Mouse (Mus musculus) embryonic facial prominence, embryonic 13.5 days (tissue): Measurements from ENCODE around the gene Dip2c. TPM values are rescaled to one million over a fixed set of nuclear protein-coding genes. Genes with fewer than 3 reads are reported as not detected.

ENCODE experiments used
- ATAC-seq: fragments of 200-750 bp; cut with Nextera tagmentation; 2 replicates; pipeline ENCODE4 v1.8.0; 2017; ENCODE audit warnings: low read depth; ENCODE audit not compliant: insufficient number of reproducible peaks, insufficient read depth, low FRiP score, low TSS enrichment
- H3K27ac ChIP-seq: fragments of 300-500 bp; sonication (generic); 2 replicates; pipeline ENCODE4 v1.5.1; 2015; ENCODE audit warnings: moderate library complexity, mild to moderate bottlenecking, inconsistent platforms
- H3K27me3 ChIP-seq: fragments of 300-500 bp; sonication (generic); 2 replicates; pipeline ENCODE4 v1.6.1; 2015; ENCODE audit warnings: mild to moderate bottlenecking, inconsistent platforms
- H3K36me3 ChIP-seq: fragments of 300-500 bp; sonication (generic); 2 replicates; pipeline ENCODE4 v1.6.1; 2015; ENCODE audit warnings: mild to moderate bottlenecking, inconsistent platforms
- H3K4me1 ChIP-seq: fragments of 300-500 bp; sonication (generic); 2 replicates; pipeline ENCODE4 v1.6.1; 2015; ENCODE audit warnings: inconsistent platforms
- H3K4me2 ChIP-seq: fragments of 300-500 bp; sonication (generic); 2 replicates; pipeline ENCODE4 v1.6.1; 2015; ENCODE audit warnings: moderate library complexity, mild to moderate bottlenecking, inconsistent platforms
- H3K4me3 ChIP-seq: fragments of 300-500 bp; sonication (generic); 2 replicates; pipeline ENCODE4 v1.5.1; 2015; ENCODE audit warnings: mild to moderate bottlenecking, inconsistent platforms
- H3K9ac ChIP-seq: fragments of 300-500 bp; sonication (generic); 2 replicates; pipeline ENCODE4 v1.6.1; 2015; ENCODE audit warnings: mild to moderate bottlenecking, inconsistent platforms
- H3K9me3 ChIP-seq: fragments of 300-500 bp; sonication (generic); 2 replicates; pipeline ENCODE4 v1.6.1; 2016; ENCODE audit warnings: inconsistent platforms
- WGBS: fragments of 180-500 bp; shearing (Covaris S2); methylation state at CpG from one replicate; pipeline ENCODE4 v1.1.7; 2015; ENCODE audit warnings: mixed read lengths; 5-methylcytosine and 5-hydroxymethylcytosine counted together
- polyA plus RNA-seq: library from polyadenylated mRNA; unstranded; fragments of >200 nt; fragmentation: Nextera tagmentation; extraction: Ambion mirVana; gene quantifications from 2 replicates; pipeline ENCODE4 v1.2.1, GENCODE M21; 2015

Dip2c gene
- polyA plus RNA-seq, 1 experiment from 2014 or later, result 5.6 TPM

DNA sequence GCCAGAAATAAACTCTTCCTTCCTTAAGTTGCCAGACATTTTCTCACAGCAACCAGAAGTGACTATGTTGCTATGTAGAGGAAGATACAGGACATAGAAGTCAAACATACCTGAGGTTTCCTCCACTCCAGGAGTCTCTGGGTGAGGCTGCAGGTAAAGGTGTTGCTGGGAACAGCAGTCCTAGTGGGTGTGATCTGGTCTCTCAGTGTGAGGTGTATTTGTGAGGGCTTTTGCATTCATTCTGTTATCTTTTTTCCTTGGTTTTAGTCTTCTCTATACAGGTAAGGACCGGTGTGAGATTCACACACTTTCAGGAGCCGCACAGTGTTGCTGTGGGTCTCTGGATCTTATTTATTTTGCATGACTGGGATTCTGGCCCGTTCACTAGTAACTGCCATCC is 405.2 kb downstream of the Dip2c start:
- H3K4me1 ChIP-seq, result no peaks in the 10 kb centered on the region
- no peak overlapping the region for H3K9ac ChIP-seq
- no peak overlapping the region for H3K4me3 ChIP-seq
- no peak for ATAC-seq
- no peak overlapping the region for H3K27ac ChIP-seq
- WGBS, result 97% methylated on average over 3 of the region's 3 CpGs
- H3K36me3 ChIP-seq, result peaks cover 51% of the 10 kb centered on the region
- H3K4me2 ChIP-seq, result no peak overlapping the region
- H3K9me3 ChIP-seq, result no peaks in the 10 kb centered on the region
- no peaks in the 10 kb centered on the region for H3K27me3 ChIP-seq

DNA sequence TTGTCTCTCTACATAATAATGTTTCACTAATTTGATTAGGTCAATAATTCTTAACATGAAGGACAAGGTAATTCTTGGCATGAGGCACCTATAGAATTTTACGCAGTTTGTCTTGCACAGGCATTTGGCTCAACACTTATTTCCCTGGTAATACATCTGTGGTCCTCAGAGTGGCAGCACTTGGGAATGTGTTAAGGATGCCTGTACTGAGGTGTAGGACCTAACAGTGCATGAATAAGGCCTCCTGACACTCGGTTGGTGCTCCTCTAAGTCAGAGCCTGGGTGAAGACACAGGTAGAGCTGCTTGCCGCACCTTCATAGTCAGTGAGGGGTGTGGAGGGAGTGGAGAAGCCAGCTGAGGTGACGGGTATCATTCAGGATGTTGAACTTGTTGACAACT is 407.0 kb downstream of the Dip2c start:
- H3K27me3 ChIP-seq, result no peaks in the 10 kb centered on the region
- no peak for ATAC-seq
- H3K4me2 ChIP-seq, result no peak overlapping the region
- WGBS, result 93% methylated on average over 4 of the region's 4 CpGs
- H3K27ac ChIP-seq, result no peak overlapping the region
- H3K36me3 ChIP-seq, result peaks cover 68% of the 10 kb centered on the region
- no peak overlapping the region for H3K4me3 ChIP-seq
- no peaks in the 10 kb centered on the region for H3K4me1 ChIP-seq
- H3K9ac ChIP-seq, result no peak overlapping the region
- no peaks in the 10 kb centered on the region for H3K9me3 ChIP-seq

- Histone ChIP-seq H3K27ac (no peak overlapping the region), H3K36me3 (peaks cover 79% of the 10 kb centered on the region), H3K9me3 (no peaks in the 10 kb centered on the region), H3K4me3 (no peak overlapping the region), H3K9ac (no peak overlapping the region), H3K27me3 (no peaks in the 10 kb centered on the region), H3K4me1 (no peaks in the 10 kb centered on the region), H3K4me2 (no peak overlapping the region)
- ATAC-seq, result no peak
- 94% methylated on average over 11 of the region's 11 CpGs for WGBS
Measured at GRCm38 (mm10) chr13:9684153-9684923, 408.0 kb downstream of the Dip2c start.

- Histone ChIP-seq H3K36me3 (peaks cover 93% of the 10 kb centered on the region), H3K4me1 (no peaks in the 10 kb centered on the region), H3K4me3 (no peak overlapping the region), H3K27ac (no peak overlapping the region), H3K9me3 (no peaks in the 10 kb centered on the region), H3K4me2 (no peak overlapping the region), H3K27me3 (no peaks in the 10 kb centered on the region), H3K9ac (no peak overlapping the region)
- WGBS, result 91% methylated on average over 7 of the region's 7 CpGs
- no peak for ATAC-seq
Measured at GRCm38 (mm10) chr13:9686261-9686660, 409.9 kb downstream of the Dip2c start.

GRCm38 (mm10) chr13:9686765-9687164 is 410.4 kb downstream of the Dip2c start:
- no peaks in the 10 kb centered on the region for H3K4me1 ChIP-seq
- 91% methylated on average over 11 of the region's 11 CpGs for WGBS
- H3K27me3 ChIP-seq, result no peaks in the 10 kb centered on the region
- H3K4me3 ChIP-seq, result no peak overlapping the region
- no peaks in the 10 kb centered on the region for H3K9me3 ChIP-seq
- no peak overlapping the region for H3K4me2 ChIP-seq
- H3K27ac ChIP-seq, result no peak overlapping the region
- ATAC-seq, result no peak
- H3K9ac ChIP-seq, result no peak overlapping the region
- peaks cover 93% of the 10 kb centered on the region for H3K36me3 ChIP-seq

- no peaks in the 10 kb centered on the region for H3K27me3 ChIP-seq
- WGBS, result 87% methylated on average over 16 of the region's 16 CpGs
- no peak for ATAC-seq
- no peaks in the 10 kb centered on the region for H3K4me1 ChIP-seq
- no peak overlapping the region for H3K4me2 ChIP-seq
- peaks cover 86% of the 10 kb centered on the region for H3K36me3 ChIP-seq
- no peaks in the 10 kb centered on the region for H3K9me3 ChIP-seq
- H3K9ac ChIP-seq, result no peak overlapping the region
- H3K27ac ChIP-seq, result no peak overlapping the region
- no peak overlapping the region for H3K4me3 ChIP-seq
Measured at GRCm38 (mm10) chr13:9689366-9689765, 413.0 kb downstream of the Dip2c start.

DNA sequence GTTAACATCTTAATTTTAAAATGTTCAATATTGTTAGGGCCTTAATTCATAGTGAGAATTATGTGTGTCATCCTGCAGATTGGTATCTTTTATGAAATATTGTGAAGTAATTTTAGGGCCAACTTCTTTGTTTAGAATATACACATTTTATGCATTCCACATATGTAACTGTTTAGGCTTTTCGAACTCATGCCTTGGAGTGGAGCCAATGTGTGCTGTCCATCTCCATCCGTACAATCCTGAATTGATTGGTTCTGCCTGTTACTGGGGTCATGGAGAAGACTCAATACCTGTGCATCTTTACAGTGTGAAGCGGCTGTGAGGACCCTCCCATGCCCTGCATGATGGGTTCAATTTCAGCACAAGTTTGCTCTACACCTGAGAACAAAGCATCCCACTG is 416.5 kb downstream of the Dip2c start:
- Histone ChIP-seq H3K27ac (no peak overlapping the region), H3K9me3 (no peaks in the 10 kb centered on the region), H3K9ac (no peak overlapping the region), H3K4me1 (no peaks in the 10 kb centered on the region), H3K36me3 (peaks cover 86% of the 10 kb centered on the region), H3K27me3 (no peaks in the 10 kb centered on the region), H3K4me3 (no peak overlapping the region), H3K4me2 (no peak overlapping the region)
- 27% methylated on average over 3 of the region's 3 CpGs for WGBS
- ATAC-seq, result no peak

GRCm38 (mm10) chr13:9694651-9695050 is 418.3 kb downstream of the Dip2c start:
- ATAC-seq, result no peak
- Histone ChIP-seq H3K9ac (no peak overlapping the region), H3K27ac (no peak overlapping the region), H3K9me3 (no peaks in the 10 kb centered on the region), H3K36me3 (peaks cover 73% of the 10 kb centered on the region), H3K4me1 (no peaks in the 10 kb centered on the region), H3K4me3 (no peak overlapping the region), H3K27me3 (no peaks in the 10 kb centered on the region), H3K4me2 (no peak overlapping the region)
- 91% methylated on average over 6 of the region's 6 CpGs for WGBS

DNA sequence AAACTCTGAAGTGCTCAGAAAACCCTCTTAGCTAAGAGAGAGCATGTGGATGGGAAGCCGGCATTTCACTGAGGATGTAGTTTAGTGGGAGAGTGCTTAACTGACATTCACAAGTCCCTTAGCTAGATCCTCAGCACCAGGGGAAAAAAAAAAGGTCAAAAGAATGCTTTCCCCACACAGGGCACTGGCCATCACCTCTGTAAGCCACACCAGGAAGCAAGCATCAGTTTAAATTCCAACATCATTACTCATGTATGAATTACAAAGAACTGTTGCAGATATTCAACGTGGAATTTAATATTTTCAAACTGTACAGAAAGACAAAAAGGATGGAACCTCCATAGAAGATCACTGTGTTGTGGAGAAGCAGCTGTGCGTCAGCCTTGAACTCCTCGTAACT is 419.1 kb downstream of the Dip2c start:
- no peak overlapping the region for H3K4me3 ChIP-seq
- no peak overlapping the region for H3K27ac ChIP-seq
- no peaks in the 10 kb centered on the region for H3K27me3 ChIP-seq
- no peaks in the 10 kb centered on the region for H3K9me3 ChIP-seq
- H3K4me1 ChIP-seq, result no peaks in the 10 kb centered on the region
- H3K36me3 ChIP-seq, result peaks cover 67% of the 10 kb centered on the region
- 81% methylated on average over 4 of the region's 4 CpGs for WGBS
- H3K4me2 ChIP-seq, result no peak overlapping the region
- ATAC-seq, result no peak
- H3K9ac ChIP-seq, result no peak overlapping the region

GRCm38 (mm10) chr13:9695809-9696208 is 419.5 kb downstream of the Dip2c start:
- H3K27me3 ChIP-seq, result no peaks in the 10 kb centered on the region

GRCm38 (mm10) chr13:9697340-9697739 is 421.0 kb downstream of the Dip2c start:
- Histone ChIP-seq H3K27me3 (no peaks in the 10 kb centered on the region), H3K4me3 (no peak overlapping the region), H3K9me3 (no peaks in the 10 kb centered on the region), H3K27ac (no peak overlapping the region), H3K36me3 (peaks cover 52% of the 10 kb centered on the region), H3K9ac (no peak overlapping the region), H3K4me1 (no peaks in the 10 kb centered on the region), H3K4me2 (no peak overlapping the region)
- no peak for ATAC-seq
- WGBS, result 93% methylated on average over 4 of the region's 4 CpGs

More at GRCm38 (mm10) chr13:9695809-9696208, 419.5 kb downstream of the Dip2c start:
- no peak overlapping the region for H3K4me3 ChIP-seq
- no peak overlapping the region for H3K4me2 ChIP-seq
- peaks cover 63% of the 10 kb centered on the region for H3K36me3 ChIP-seq
- no peaks in the 10 kb centered on the region for H3K4me1 ChIP-seq
- no peaks in the 10 kb centered on the region for H3K9me3 ChIP-seq
- no peak overlapping the region for H3K27ac ChIP-seq
- no peak overlapping the region for H3K9ac ChIP-seq
- ATAC-seq, result no peak

- Histone ChIP-seq H3K9me3 (no peaks in the 10 kb centered on the region), H3K36me3 (peaks cover 14% of the 10 kb centered on the region), H3K9ac (no peak overlapping the region), H3K4me2 (no peak overlapping the region), H3K4me3 (no peak overlapping the region), H3K27ac (no peak overlapping the region), H3K27me3 (no peaks in the 10 kb centered on the region), H3K4me1 (no peaks in the 10 kb centered on the region)
- no peak for ATAC-seq
- WGBS, result 85% methylated on average over 12 of the region's 12 CpGs
Measured at GRCm38 (mm10) chr13:9702615-9703235, 426.4 kb downstream of the Dip2c start.
